Mouse (Mus musculus): ENCODE measurements around the gene A830031A19Rik. TPM values are rescaled to one million over a fixed set of nuclear protein-coding genes. Genes with fewer than 3 reads are reported as not detected.

A830031A19Rik gene
- total and polyA plus RNA-seq, 3 experiments: 0.16 TPM; not detected in 2

- peak overlapping the region; percentile 50; the same call in 1 of the 2 replicates for H3K4me3 ChIP-seq (ENCODE audit: low read depth, low read length)
- peaks cover 83% of the 10 kb centered on the region for H3K36me3 ChIP-seq (replicated peaks)
- no peak for TF ChIP-seq GATA1 (IDR thresholded peaks at IDR 0.05; ENCODE audit: borderline replicate concordance, low read length)
- ATAC-seq (ENCODE audit: extremely low read depth, insufficient number of reproducible peaks, low FRiP score, poor library complexity, severe bottlenecking): no peak
- DNase-seq (ENCODE audit: low spot score): no peak
- H3K27me3 ChIP-seq (ENCODE audit: insufficient read depth, low read length): no peaks in the 10 kb centered on the region
- H3K9me3 ChIP-seq (replicated peaks): no peaks in the 10 kb centered on the region
- peaks cover 76% of the 10 kb centered on the region for H3K4me1 ChIP-seq (ENCODE audit: insufficient read depth, low read depth, low read length)
Measured at GRCm38 (mm10) chr11:24092618-24093017, 17.8 kb upstream of the A830031A19Rik start.

- Histone ChIP-seq H3K4me3 (ENCODE audit: low read depth, low read length) (peak overlapping the region; percentile 18; the same call in 1 of the 2 replicates), H3K4me1 (ENCODE audit: insufficient read depth, low read depth, low read length) (peaks cover 76% of the 10 kb centered on the region), H3K36me3 (replicated peaks) (peaks cover 83% of the 10 kb centered on the region), H3K27me3 (ENCODE audit: insufficient read depth, low read length) (no peaks in the 10 kb centered on the region), H3K9me3 (replicated peaks) (no peaks in the 10 kb centered on the region)
- TF ChIP-seq CTCF (IDR thresholded peaks at IDR 0.05; ENCODE audit: low read depth, low read length): no peak
- TF ChIP-seq POLR2AphosphoS5 (IDR thresholded peaks at IDR 0.05; ENCODE audit: insufficient replicate concordance, low read depth, low read length): no peak
- no peak for TF ChIP-seq GATA2 (IDR thresholded peaks at IDR 0.05; ENCODE audit: borderline replicate concordance, low read depth, low read length)
- no peak for TF ChIP-seq TAL1 (conservative IDR thresholded peaks at IDR 0.05; ENCODE audit: low read depth, low read length)
- no peak for TF ChIP-seq GATA1 (IDR thresholded peaks at IDR 0.05; ENCODE audit: borderline replicate concordance, low read length)
- ATAC-seq (ENCODE audit: extremely low read depth, insufficient number of reproducible peaks, low FRiP score, poor library complexity, severe bottlenecking): no peak
- no peak for DNase-seq (ENCODE audit: low spot score)
Measured at GRCm38 (mm10) chr11:24091393-24092080, 16.7 kb upstream of the A830031A19Rik start.

GRCm38 (mm10) chr11:24090443-24090842 is 15.6 kb upstream of the A830031A19Rik start:
- H3K4me1 ChIP-seq (ENCODE audit: insufficient read depth, low read depth, low read length): peaks cover 80% of the 10 kb centered on the region
- H3K36me3 ChIP-seq (replicated peaks): peaks cover 88% of the 10 kb centered on the region
- ATAC-seq (ENCODE audit: extremely low read depth, insufficient number of reproducible peaks, low FRiP score, poor library complexity, severe bottlenecking): no peak
- no peak for DNase-seq (ENCODE audit: low spot score)
- no peak overlapping the region; the same call in 1 of the 2 replicates for H3K4me3 ChIP-seq (ENCODE audit: low read depth, low read length)
- no peaks in the 10 kb centered on the region for H3K9me3 ChIP-seq (replicated peaks)
- no peak for TF ChIP-seq TAL1 (conservative IDR thresholded peaks at IDR 0.05; ENCODE audit: low read depth, low read length)
- TF ChIP-seq GATA1 (IDR thresholded peaks at IDR 0.05; ENCODE audit: borderline replicate concordance, low read length): no peak
- TF ChIP-seq GATA2 (IDR thresholded peaks at IDR 0.05; ENCODE audit: borderline replicate concordance, low read depth, low read length): no peak
- no peak for TF ChIP-seq CTCF (IDR thresholded peaks at IDR 0.05; ENCODE audit: low read depth, low read length)
- TF ChIP-seq POLR2AphosphoS5 (IDR thresholded peaks at IDR 0.05; ENCODE audit: insufficient replicate concordance, low read depth, low read length): no peak
- no peaks in the 10 kb centered on the region for H3K27me3 ChIP-seq (ENCODE audit: insufficient read depth, low read length)

GRCm38 (mm10) chr11:24087069-24087468 is 12.2 kb upstream of the A830031A19Rik start:
- peaks cover 77% of the 10 kb centered on the region for H3K36me3 ChIP-seq (replicated peaks)
- DNase-seq (ENCODE audit: low spot score) (no peak), ATAC-seq (ENCODE audit: extremely low read depth, insufficient number of reproducible peaks, low FRiP score, poor library complexity, severe bottlenecking) (no peak)
- no peaks in the 10 kb centered on the region for H3K9me3 ChIP-seq (replicated peaks)
- no peaks in the 10 kb centered on the region for H3K27me3 ChIP-seq (ENCODE audit: insufficient read depth, low read length)
- peaks cover 69% of the 10 kb centered on the region for H3K4me1 ChIP-seq (ENCODE audit: insufficient read depth, low read depth, low read length)
- H3K4me3 ChIP-seq (ENCODE audit: low read depth, low read length): no peak overlapping the region
- no peak for TF ChIP-seq TAL1 (conservative IDR thresholded peaks at IDR 0.05; ENCODE audit: low read depth, low read length)
- no peak for TF ChIP-seq CTCF (IDR thresholded peaks at IDR 0.05; ENCODE audit: low read depth, low read length)
- no peak for TF ChIP-seq GATA2 (IDR thresholded peaks at IDR 0.05; ENCODE audit: borderline replicate concordance, low read depth, low read length)
- no peak for TF ChIP-seq POLR2AphosphoS5 (IDR thresholded peaks at IDR 0.05; ENCODE audit: insufficient replicate concordance, low read depth, low read length)
- no peak for TF ChIP-seq GATA1 (IDR thresholded peaks at IDR 0.05; ENCODE audit: borderline replicate concordance, low read length)

GRCm38 (mm10) chr11:24085986-24086385 is 11.1 kb upstream of the A830031A19Rik start:
- Histone ChIP-seq H3K4me1 (ENCODE audit: insufficient read depth, low read depth, low read length) (peaks cover 68% of the 10 kb centered on the region), H3K27me3 (ENCODE audit: insufficient read depth, low read length) (no peaks in the 10 kb centered on the region), H3K36me3 (replicated peaks) (peaks cover 78% of the 10 kb centered on the region)

GRCm38 (mm10) chr11:24084590-24084989 is 9.7 kb upstream of the A830031A19Rik start:
- peaks cover 57% of the 10 kb centered on the region for H3K4me1 ChIP-seq (ENCODE audit: insufficient read depth, low read depth, low read length)
- H3K27me3 ChIP-seq (ENCODE audit: insufficient read depth, low read length): no peaks in the 10 kb centered on the region; the same call in 1 of the 2 replicates
- ATAC-seq (ENCODE audit: extremely low read depth, insufficient number of reproducible peaks, low FRiP score, poor library complexity, severe bottlenecking) (no peak), DNase-seq (ENCODE audit: low spot score) (no peak)
- peaks cover 73% of the 10 kb centered on the region for H3K36me3 ChIP-seq (replicated peaks)
- TF ChIP-seq POLR2AphosphoS5 (IDR thresholded peaks at IDR 0.05; ENCODE audit: insufficient replicate concordance, low read depth, low read length): no peak
- TF ChIP-seq GATA2 (IDR thresholded peaks at IDR 0.05; ENCODE audit: borderline replicate concordance, low read depth, low read length): no peak
- TF ChIP-seq GATA1 (IDR thresholded peaks at IDR 0.05; ENCODE audit: borderline replicate concordance, low read length): no peak
- TF ChIP-seq CTCF (IDR thresholded peaks at IDR 0.05; ENCODE audit: low read depth, low read length): no peak
- TF ChIP-seq TAL1 (conservative IDR thresholded peaks at IDR 0.05; ENCODE audit: low read depth, low read length): no peak
- no peaks in the 10 kb centered on the region for H3K9me3 ChIP-seq (replicated peaks)
- peak overlapping the region; percentile 16; the same call in 1 of the 2 replicates for H3K4me3 ChIP-seq (ENCODE audit: low read depth, low read length)

More at GRCm38 (mm10) chr11:24085986-24086385, 11.1 kb upstream of the A830031A19Rik start:
- H3K9me3 ChIP-seq (replicated peaks): no peaks in the 10 kb centered on the region
- no peak for TF ChIP-seq TAL1 (conservative IDR thresholded peaks at IDR 0.05; ENCODE audit: low read depth, low read length)
- no peak for TF ChIP-seq GATA2 (IDR thresholded peaks at IDR 0.05; ENCODE audit: borderline replicate concordance, low read depth, low read length)
- no peak; the same call in 1 of the 2 replicates for TF ChIP-seq POLR2AphosphoS5 (IDR thresholded peaks at IDR 0.05; ENCODE audit: insufficient replicate concordance, low read depth, low read length)
- TF ChIP-seq GATA1 (IDR thresholded peaks at IDR 0.05; ENCODE audit: borderline replicate concordance, low read length): no peak
- no peak for TF ChIP-seq CTCF (IDR thresholded peaks at IDR 0.05; ENCODE audit: low read depth, low read length)
- ATAC-seq (ENCODE audit: extremely low read depth, insufficient number of reproducible peaks, low FRiP score, poor library complexity, severe bottlenecking) (no peak), DNase-seq (ENCODE audit: low spot score) (no peak)
- peak overlapping the region; percentile 31; the same call in 1 of the 2 replicates for H3K4me3 ChIP-seq (ENCODE audit: low read depth, low read length)

Measured in G1E (cell line).